ENCODE assay signal across 18 mouse cellular contexts in the genomic region with DNA sequence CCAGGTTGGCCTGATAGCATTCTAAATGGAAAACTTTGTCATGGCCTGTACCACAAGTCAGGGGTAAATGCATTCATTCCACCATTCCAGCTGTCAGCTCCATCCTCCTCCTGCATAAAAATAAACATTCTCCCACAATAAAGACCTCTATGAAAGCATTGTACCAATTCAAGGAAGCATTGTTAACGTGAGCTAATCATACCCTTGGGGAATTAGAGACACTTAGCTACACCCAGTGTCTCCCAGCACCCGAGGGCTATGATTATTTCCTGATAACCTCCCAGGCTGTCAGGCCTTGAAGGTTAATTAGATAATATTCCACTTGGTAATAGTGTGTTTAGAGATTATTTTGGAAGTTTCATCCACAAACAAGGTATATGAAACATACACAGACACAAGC.
"Had no signal": no experiment of that assay in that cellular context is flagged by ENCODE, and none has a peak within 500 bp of the region (broad histone marks: within the 10 kb centered on the region; RNA-seq: fewer than 3 reads in every experiment).

No protein-coding gene starts in this region.

- H3K4me1 ChIP-seq: lung, embryonic 15.5 days; megakaryocyte, embryonic 14.5 days; midbrain, embryonic 13.5 days; midbrain, embryonic 15.5 days; neural tube, embryonic 12.5 days; stomach, embryonic 15.5 days had no signal

- H3K4me3 ChIP-seq: lung, embryonic 15.5 days; megakaryocyte, embryonic 14.5 days; midbrain, embryonic 13.5 days; midbrain, embryonic 15.5 days; neural tube, embryonic 12.5 days; stomach, embryonic 15.5 days had no signal

- DNase-seq: liver, postnatal 0 days; lung, adult 2 months; lung, postnatal 14 days; lung, postnatal 36 days; right cerebral cortex, postnatal 14 days; thymus, adult 2 months; thymus, postnatal 14 days; thymus, postnatal 36 days had no signal

- H3K9ac ChIP-seq: liver, postnatal 0 days; lung, embryonic 15.5 days; midbrain, embryonic 13.5 days; midbrain, embryonic 15.5 days; neural tube, embryonic 12.5 days; stomach, embryonic 15.5 days had no signal

- H3K4me2 ChIP-seq: lung, embryonic 15.5 days; midbrain, embryonic 11.5 days; midbrain, embryonic 13.5 days; midbrain, embryonic 15.5 days; neural tube, embryonic 12.5 days; stomach, embryonic 15.5 days had no signal

- H3K9me3 ChIP-seq: lung, embryonic 15.5 days; megakaryocyte, embryonic 14.5 days; midbrain, embryonic 13.5 days; midbrain, embryonic 15.5 days; neural tube, embryonic 12.5 days; stomach, embryonic 15.5 days had no signal

- H3K27ac ChIP-seq: lung, embryonic 15.5 days; macrophage; midbrain, embryonic 13.5 days; midbrain, embryonic 15.5 days; neural tube, embryonic 12.5 days; stomach, embryonic 15.5 days; stomach, postnatal 0 days had no signal

- H3K36me3 ChIP-seq: lung, embryonic 15.5 days; midbrain, embryonic 13.5 days; midbrain, embryonic 15.5 days; neural tube, embryonic 12.5 days; stomach, embryonic 15.5 days had no signal

- ATAC-seq: liver, postnatal 0 days; lung, postnatal 0 days; midbrain, embryonic 13.5 days; midbrain, embryonic 15.5 days had no signal

- H3K27me3 ChIP-seq: lung, embryonic 15.5 days; megakaryocyte, embryonic 14.5 days; midbrain, embryonic 13.5 days; midbrain, embryonic 15.5 days; neural tube, embryonic 12.5 days; stomach, embryonic 15.5 days had no signal
